Mouse (Mus musculus): ENCODE measurements around the gene Nkx2-5.

GRCm38 (mm10) chr17:26840439-26840780 lies 4.4 kb downstream of the Nkx2-5 start:
- no peak for TF ChIP-seq CTCF (IDR thresholded peaks at IDR 0.05; ENCODE audit: low read depth)
- no peak for TF ChIP-seq EP300 (optimal IDR thresholded peaks at IDR 0.05)
